9 mouse cellular contexts compared by ENCODE assay signal in genomic region chr8:121977819-121978590, GRCm38 (mm10). TPM values are rescaled to one million over a fixed set of nuclear protein-coding genes. Genes with fewer than 3 reads are reported as not detected.
A peak's percentile ranks its signal among the peaks of the same experiment; 100 is the strongest.
DNase-seq lines count a peak whose midpoint lies in the region; ATAC-seq and TF ChIP-seq lines count a peak whose summit lies in the region.
"Had no signal": no experiment of that assay in that cellular context is flagged by ENCODE, and none has a peak within 500 bp of the region (broad histone marks: within the 10 kb centered on the region; RNA-seq: fewer than 3 reads in every experiment).

No protein-coding gene starts in this region.

- DNase-seq in spleen, adult 2 months (ENCODE audit: low read depth in 1 of 2, low spot score in 2 of 2), result no peak
- DNase-seq in spleen, adult 12 weeks (ENCODE audit: low spot score), result no peak
- DNase-seq in c-Kit-positive CD71-negative TER-119-negative erythroid progenitor cells, embryonic 14.5 days (ENCODE audit: low read depth), result peak; percentile 30
- DNase-seq in kidney, adult 18-20 months, result peak; percentile 62
- DNase-seq in lung, postnatal 36 days, result peak; percentile 47
- peak; percentile 42 for DNase-seq in testis, postnatal 14 days (ENCODE audit: low spot score)

- no peak overlapping the region for H3K4me2 ChIP-seq in forebrain, embryonic 13.5 days
- H3K4me2 ChIP-seq: heart, embryonic 13.5 days had no signal

- no peaks in the 10 kb centered on the region for H3K27me3 ChIP-seq in spleen, adult 2 months (ENCODE audit: control insufficient read depth, insufficient read depth, low read length)
- no peaks in the 10 kb centered on the region for H3K27me3 ChIP-seq in forebrain, embryonic 13.5 days
- H3K27me3 ChIP-seq: heart, embryonic 13.5 days had no signal

- H3K27ac ChIP-seq in spleen, adult 2 months (ENCODE audit: insufficient read depth, low read length), result no peak overlapping the region
- H3K27ac ChIP-seq in forebrain, embryonic 13.5 days, result no peak overlapping the region
- H3K27ac ChIP-seq: heart, embryonic 13.5 days had no signal

- H3K9ac ChIP-seq in forebrain, embryonic 13.5 days, result no peak overlapping the region
- H3K9ac ChIP-seq: heart, embryonic 13.5 days had no signal

- ATAC-seq in forebrain, embryonic 13.5 days, result 0 out of 2 replicates have a peak, but pooled peaks have one; percentile 27
- ATAC-seq in erythroid progenitor cell, adult 5-6 weeks (replicated peaks; ENCODE audit: low FRiP score, poor library complexity, severe bottlenecking), result no peak

- no peaks in the 10 kb centered on the region for H3K4me1 ChIP-seq in spleen, adult 2 months (ENCODE audit: control insufficient read depth, insufficient read depth, insufficient read length)
- H3K4me1 ChIP-seq in forebrain, embryonic 13.5 days, result peaks cover 6% of the 10 kb centered on the region; the same call in 1 of the 2 replicates

- 83% methylated on average over 8 of the region's 8 CpGs for WGBS in spleen, adult 2 months
- WGBS in forebrain, embryonic 13.5 days, result 68% methylated on average over 8 of the region's 8 CpGs

- TF ChIP-seq POLR2A in spleen, adult 2 months (IDR thresholded peaks at IDR 0.05; ENCODE audit: low read depth, low read length), result no peak

- no peaks in the 10 kb centered on the region for H3K9me3 ChIP-seq in forebrain, embryonic 13.5 days (replicated peaks)
- H3K9me3 ChIP-seq: heart, embryonic 13.5 days had no signal

- no peak overlapping the region for H3K4me3 ChIP-seq in spleen, adult 2 months (ENCODE audit: extremely low read depth, insufficient read depth, insufficient read length)
- H3K4me3 ChIP-seq in forebrain, embryonic 13.5 days, result no peak overlapping the region
- H3K4me3 ChIP-seq: heart, embryonic 13.5 days had no signal

- peak; percentile 28; the same call in 1 of the 2 replicates for TF ChIP-seq CTCF in spleen, adult 2 months (IDR thresholded peaks at IDR 0.05; ENCODE audit: extremely low read depth, insufficient read depth, insufficient read length, insufficient replicate concordance)

- peaks cover 48% of the 10 kb centered on the region for H3K36me3 ChIP-seq in spleen, adult 2 months (ENCODE audit: control insufficient read depth, insufficient read depth, low read length)
- H3K36me3 ChIP-seq in forebrain, embryonic 13.5 days (ENCODE audit: poor library complexity, severe bottlenecking), result peaks cover 77% of the 10 kb centered on the region

RNA-seq across cellular contexts. Expression of gene Banp, which starts 28.5 kb away (rescaled TPM):
- 54.1 and 68.9 TPM in 2 replicates for polyA plus RNA-seq in spleen, adult 2 months (2012; rRNA removed)
- 57.5 and 60.9 TPM in 2 replicates for polyA plus RNA-seq in forebrain, embryonic 13.5 days (2015; fragmentation: Nextera tagmentation; extraction: Ambion mirVana)
- total RNA-seq in erythroid progenitor cell, adult 5-6 weeks (2015; ENCODE audit: low replicate concordance), result 16.3 and 41.1 TPM in 2 replicates
- 42.2 and 94.6 TPM in 2 replicates for total RNA-seq in erythroid progenitor cell, adult 5-6 weeks (2017; ENCODE audit: low replicate concordance)

RNA-seq across cellular contexts. Expression of gene Car5a, which starts 33.3 kb away (rescaled TPM):
- 0.08 and 0.15 TPM in 2 replicates for polyA plus RNA-seq in spleen, adult 2 months (2012; rRNA removed)
- polyA plus RNA-seq in forebrain, embryonic 13.5 days (2015; fragmentation: Nextera tagmentation; extraction: Ambion mirVana), result 0.25 TPM in 1 of 2 replicates, not detected in the other
- not detected in 2 replicates for total RNA-seq in erythroid progenitor cell, adult 5-6 weeks (2015; ENCODE audit: low replicate concordance)
- total RNA-seq in erythroid progenitor cell, adult 5-6 weeks (2017; ENCODE audit: low replicate concordance), result not detected in 2 replicates

Comparison
In these comparisons a context has a peak if more than half of its experiments do, and no peak if none do; other contexts are left out.
1. DNase-seq: peak in c-Kit-positive CD71-negative TER-119-negative erythroid progenitor cells, embryonic 14.5 days (single experiment), kidney, adult 18-20 months (single experiment), lung, postnatal 36 days (single experiment) and testis, postnatal 14 days (single experiment); none in spleen, adult 2 months (0 of 2) and spleen, adult 12 weeks (single experiment).